Mouse (Mus musculus) G1E (cell line): ENCODE data around the gene Slc38a3. TPM values are rescaled to one million over a fixed set of nuclear protein-coding genes. Genes with fewer than 3 reads are reported as not detected.

ENCODE experiments used
- ATAC-seq: 2 replicates; pipeline ENCODE4 v1.8.0; 2016; ENCODE audit warnings: mild to moderate bottlenecking; ENCODE audit not compliant: insufficient number of reproducible peaks, poor library complexity, low FRiP score, severe bottlenecking; ENCODE audit errors: extremely low read depth
- DNase-seq: peaks from one replicate; pipeline ENCODE4 v3.0.0; 2012; ENCODE audit warnings: low spot score
- H3K27me3 ChIP-seq: 2 replicates; pipeline ENCODE4 v1.6.1; 2012; ENCODE audit warnings: mild to moderate bottlenecking, low read length, inconsistent platforms; ENCODE audit not compliant: insufficient read depth
- H3K36me3 ChIP-seq: replicated peaks from 2 replicates; pipeline ENCODE3; 2012; ENCODE audit warnings: mild to moderate bottlenecking, inconsistent platforms
- H3K4me1 ChIP-seq: 2 replicates; pipeline ENCODE4 v1.6.1; 2012; ENCODE audit warnings: low read depth, low read length, inconsistent platforms, mixed read lengths; ENCODE audit not compliant: insufficient read depth
- H3K4me3 ChIP-seq: 2 replicates; pipeline ENCODE4 v1.5.1; 2012; ENCODE audit warnings: low read depth, mild to moderate bottlenecking, inconsistent platforms, low read length, moderate library complexity, mixed read lengths
- H3K9me3 ChIP-seq: replicated peaks from 2 replicates; pipeline ENCODE4 v1.6.1; 2012; ENCODE audit warnings: inconsistent platforms
- CTCF ChIP-seq: IDR thresholded peaks from 2 replicates; pipeline ENCODE4 v1.5.1; 2012; ENCODE audit warnings: low read depth, low read length, inconsistent platforms, mixed read lengths
- GATA1 ChIP-seq: IDR thresholded peaks from 2 replicates; pipeline ENCODE4 v1.6.1; 2012; ENCODE audit warnings: borderline replicate concordance, low read length, inconsistent platforms, mixed read lengths
- GATA2 ChIP-seq: IDR thresholded peaks from 2 replicates; pipeline ENCODE4 v1.6.1; 2012; ENCODE audit warnings: low read depth, low read length, inconsistent platforms, borderline replicate concordance
- POLR2AphosphoS5 ChIP-seq: IDR thresholded peaks from 2 replicates; pipeline ENCODE4 v1.6.1; 2012; ENCODE audit warnings: low read depth, low read length, inconsistent platforms; ENCODE audit not compliant: insufficient replicate concordance
- TAL1 ChIP-seq: conservative IDR thresholded peaks from 2 replicates; pipeline ENCODE4 v1.6.1; 2012; ENCODE audit warnings: low read depth, low read length, inconsistent platforms, mixed read lengths
- polyA plus RNA-seq: library from polyadenylated mRNA; stranded (reverse); fragments of >175 nt; gene quantifications from 2 replicates; pipeline ENCODE4 v1.2.3, GENCODE M21; 2012
- total RNA-seq, 2 experiments: library from RNA; stranded (forward) in 1 of 2; stranded (reverse) in 1 of 2; fragments of 200-1000 nt in 1 of 2; fragments of >200 nt in 1 of 2; fragmentation: Nextera tagmentation in 1 of 2; gene quantifications; 2 replicates each; pipeline ENCODE4 v1.2.3; 2014 to 2017

The Slc38a3 gene
- total and polyA plus RNA-seq, 3 experiments = 0.11 TPM; not detected in 2

DNA sequence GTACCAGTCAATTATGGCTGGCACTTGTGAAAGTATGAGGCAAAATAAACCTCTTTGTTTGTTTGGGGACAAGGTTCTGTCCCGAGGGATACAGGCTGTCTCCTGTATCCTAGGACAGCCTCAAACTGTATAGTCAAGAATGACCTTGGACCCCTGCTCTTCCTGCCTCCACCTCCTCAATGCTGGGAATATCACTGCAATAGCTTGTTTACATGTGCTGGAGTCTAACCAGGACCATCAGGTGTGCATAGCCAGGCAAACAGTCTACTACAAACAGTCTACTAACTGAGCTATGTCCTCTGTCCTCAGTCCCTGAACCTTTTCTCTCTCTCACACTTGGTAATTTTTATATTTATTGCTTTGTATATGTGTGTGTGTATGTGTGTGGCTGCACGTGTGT, 15.9 kb downstream of the Slc38a3 start:
- H3K27me3 ChIP-seq = peaks cover 71% of the 10 kb centered on the region
- no peak for ATAC-seq
- H3K36me3 ChIP-seq = no peaks in the 10 kb centered on the region
- no peak for DNase-seq
- no peak for TF ChIP-seq POLR2AphosphoS5
- TF ChIP-seq TAL1 = no peak
- TF ChIP-seq GATA1 = no peak
- TF ChIP-seq CTCF = no peak
- no peak for TF ChIP-seq GATA2
- no peaks in the 10 kb centered on the region for H3K9me3 ChIP-seq
- no peak overlapping the region for H3K4me3 ChIP-seq
- H3K4me1 ChIP-seq = peaks cover 4% of the 10 kb centered on the region

DNA sequence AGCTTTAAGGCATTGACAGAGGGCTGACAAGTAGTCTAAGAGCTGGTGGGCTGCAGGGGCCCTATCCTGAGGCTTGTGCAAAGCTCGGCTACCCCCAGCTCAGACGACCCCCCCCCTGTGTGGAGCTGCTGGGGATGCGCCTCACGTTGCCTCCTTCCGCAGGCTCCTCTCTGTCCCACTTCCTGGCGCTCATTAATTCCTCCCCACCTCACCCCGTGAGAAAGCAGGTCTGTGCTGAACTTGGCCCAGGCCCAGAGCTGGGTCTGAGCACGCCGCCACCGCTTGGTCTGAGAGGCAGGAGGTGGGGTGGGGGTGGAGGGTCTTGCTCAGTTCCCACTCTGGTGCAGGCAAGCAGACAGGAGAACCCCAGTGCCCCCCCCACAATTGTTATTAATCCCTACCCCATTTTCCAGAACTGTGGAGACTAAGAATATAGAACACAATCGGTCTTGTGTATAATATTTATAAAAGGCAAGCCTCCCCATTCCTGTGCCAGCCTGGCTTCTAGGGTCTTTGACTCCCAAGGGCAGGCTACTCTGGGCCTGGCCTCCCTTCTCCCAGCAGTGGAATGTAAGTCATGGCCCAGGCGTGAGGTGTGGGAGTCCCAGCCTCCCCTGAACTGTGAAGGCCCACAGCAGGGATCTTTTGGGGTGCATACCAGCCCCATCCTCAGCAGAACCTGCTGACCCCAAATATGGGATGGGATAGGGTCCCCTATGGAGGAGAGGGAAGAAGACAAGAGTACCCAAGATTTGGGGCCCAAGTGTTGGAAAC, 18.4 kb downstream of the Slc38a3 start:
- TF ChIP-seq CTCF = no peak
- H3K9me3 ChIP-seq = no peaks in the 10 kb centered on the region
- no peak for DNase-seq
- H3K36me3 ChIP-seq = no peaks in the 10 kb centered on the region
- ATAC-seq = no peak
- H3K27me3 ChIP-seq = peaks cover 48% of the 10 kb centered on the region
- peaks cover 4% of the 10 kb centered on the region for H3K4me1 ChIP-seq
- no peak overlapping the region for H3K4me3 ChIP-seq

DNA sequence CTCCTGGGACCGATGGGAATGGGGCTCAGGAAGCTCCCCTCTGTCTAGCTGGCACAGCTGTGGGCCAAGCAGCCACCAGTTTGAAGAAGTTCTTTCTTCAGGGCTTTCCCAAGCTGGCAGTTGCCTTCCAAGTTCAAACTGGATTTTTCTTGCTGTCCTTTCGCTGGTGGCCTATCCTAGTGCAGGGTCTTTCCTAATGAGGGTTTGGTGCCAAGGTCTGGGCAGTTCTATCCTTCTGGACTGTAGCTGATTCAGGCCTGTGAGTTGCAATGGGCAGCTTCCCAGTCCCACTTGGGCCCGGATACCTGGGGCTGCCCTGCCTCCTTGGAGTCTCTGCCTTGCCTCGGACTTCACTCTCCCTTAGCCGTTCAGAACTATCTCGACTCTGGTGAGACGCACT, 19.1 kb downstream of the Slc38a3 start:
- DNase-seq = no peak
- H3K4me3 ChIP-seq = no peak overlapping the region
- H3K36me3 ChIP-seq = no peaks in the 10 kb centered on the region
- no peak for ATAC-seq
- TF ChIP-seq CTCF (no peak), TAL1 (no peak), GATA2 (no peak), POLR2AphosphoS5 (no peak), GATA1 (no peak)
- peaks cover 7% of the 10 kb centered on the region for H3K4me1 ChIP-seq
- H3K9me3 ChIP-seq = no peaks in the 10 kb centered on the region
- peaks cover 43% of the 10 kb centered on the region for H3K27me3 ChIP-seq

DNA sequence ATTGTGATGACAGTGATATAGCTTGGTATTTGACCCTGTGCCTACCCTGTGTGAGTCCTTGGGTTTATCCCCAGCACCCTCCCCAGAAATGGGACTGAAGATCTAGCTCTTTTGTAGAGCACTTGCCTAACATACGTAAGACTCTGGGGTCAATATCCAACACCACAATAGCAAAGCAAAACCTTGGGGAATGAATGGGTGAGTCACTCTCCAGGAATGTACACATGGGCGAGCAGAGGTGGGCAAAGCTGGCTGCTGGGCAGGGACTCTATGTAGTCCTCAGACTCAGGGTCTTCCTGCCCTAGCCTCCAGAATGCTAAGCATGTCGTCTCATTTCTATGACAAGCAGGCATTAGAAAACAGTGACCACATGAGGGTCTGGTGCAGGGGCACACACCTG, 20.6 kb downstream of the Slc38a3 start:
- TF ChIP-seq GATA1 (no peak), GATA2 (no peak), CTCF (no peak), TAL1 (no peak), POLR2AphosphoS5 (no peak)
- H3K36me3 ChIP-seq = no peaks in the 10 kb centered on the region
- ATAC-seq (no peak), DNase-seq (no peak)
- H3K9me3 ChIP-seq = no peaks in the 10 kb centered on the region
- no peak overlapping the region for H3K4me3 ChIP-seq
- H3K27me3 ChIP-seq = peaks cover 41% of the 10 kb centered on the region
- peaks cover 20% of the 10 kb centered on the region for H3K4me1 ChIP-seq

DNA sequence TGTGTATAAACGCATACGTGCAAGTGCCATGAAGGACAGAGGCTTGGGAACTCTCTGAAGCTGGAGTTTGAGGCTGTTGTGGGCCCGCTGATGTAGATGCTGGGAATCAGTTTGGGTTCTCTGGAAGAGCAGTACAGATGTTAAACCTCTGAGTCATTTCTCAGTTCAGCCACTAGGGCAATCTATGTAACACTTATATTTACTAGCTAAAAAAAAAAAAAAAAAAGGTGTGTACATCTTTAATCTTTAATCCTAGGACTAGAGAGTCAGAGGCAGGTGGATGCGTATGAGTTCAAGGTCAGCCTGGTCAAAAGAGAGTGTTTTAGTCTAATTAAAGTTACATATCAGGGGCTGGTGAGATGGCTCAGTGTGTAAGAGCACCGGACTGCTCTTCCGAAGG, 22.4 kb downstream of the Slc38a3 start:
- Histone ChIP-seq H3K4me3 (no peak overlapping the region), H3K4me1 (peaks cover 25% of the 10 kb centered on the region), H3K27me3 (peaks cover 33% of the 10 kb centered on the region), H3K36me3 (no peaks in the 10 kb centered on the region), H3K9me3 (no peaks in the 10 kb centered on the region)
- ATAC-seq (no peak), DNase-seq (no peak)
- TF ChIP-seq GATA2 (no peak), POLR2AphosphoS5 (no peak), TAL1 (no peak), GATA1 (no peak), CTCF (no peak)

DNA sequence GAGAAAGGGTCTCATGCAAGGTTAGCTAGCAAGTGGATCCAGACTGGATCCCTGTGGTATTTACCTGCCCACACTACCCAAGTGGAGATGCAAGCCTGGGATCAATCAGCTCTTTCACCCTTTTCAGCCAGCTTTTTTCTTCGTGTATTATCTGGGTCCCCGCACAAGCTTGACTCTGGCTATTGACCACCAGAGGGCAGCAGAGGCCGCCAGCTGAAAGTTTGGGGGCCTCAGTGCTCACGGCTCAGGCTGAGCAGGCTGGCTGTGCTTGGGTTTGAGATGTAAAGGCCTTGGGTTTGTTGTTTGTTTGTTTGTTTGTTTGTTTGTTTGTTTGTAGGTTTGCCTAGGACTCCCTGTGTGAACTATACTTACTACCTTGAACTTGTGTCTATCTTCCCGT, 23.8 kb downstream of the Slc38a3 start:
- H3K27me3 ChIP-seq = peaks cover 20% of the 10 kb centered on the region
- no peak; the same call in 1 of the 2 replicates for ATAC-seq
- H3K9me3 ChIP-seq = no peaks in the 10 kb centered on the region
- no peak overlapping the region for H3K4me3 ChIP-seq
- DNase-seq = peak; percentile 65
- no peaks in the 10 kb centered on the region for H3K36me3 ChIP-seq
- H3K4me1 ChIP-seq = peaks cover 32% of the 10 kb centered on the region
- TF ChIP-seq CTCF (peak; percentile 76), POLR2AphosphoS5 (no peak)

DNA sequence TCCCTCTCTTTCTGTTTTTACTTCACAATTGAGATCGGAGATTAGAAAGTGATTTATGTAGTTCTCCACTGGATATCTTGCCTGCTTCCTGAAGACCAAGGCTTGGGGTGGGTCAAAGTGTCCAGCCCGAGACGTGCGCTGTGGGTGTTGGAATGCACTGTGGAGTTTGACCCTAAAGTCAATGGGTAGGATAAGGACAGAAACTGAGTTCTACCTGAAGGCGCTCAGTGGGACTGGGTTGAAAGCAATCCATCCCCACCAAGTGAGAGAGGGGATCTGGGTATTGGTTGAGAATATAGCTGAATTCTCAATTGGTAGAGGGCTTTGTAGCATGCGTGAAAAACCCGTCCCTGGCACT, 24.2 kb downstream of the Slc38a3 start:
- Histone ChIP-seq H3K27me3 (peaks cover 17% of the 10 kb centered on the region), H3K4me3 (no peak overlapping the region; the same call in 1 of the 2 replicates), H3K36me3 (no peaks in the 10 kb centered on the region), H3K9me3 (no peaks in the 10 kb centered on the region), H3K4me1 (peaks cover 36% of the 10 kb centered on the region)
- no peak for TF ChIP-seq CTCF
- no peak for TF ChIP-seq GATA2
- no peak for TF ChIP-seq POLR2AphosphoS5
- TF ChIP-seq GATA1 = no peak
- TF ChIP-seq TAL1 = no peak
- DNase-seq (no peak), ATAC-seq (no peak)
